ENCODE assay signal across 21 mouse cellular contexts in genomic region chr1:118397866-118398265, GRCm38 (mm10). TPM values are rescaled to one million over a fixed set of nuclear protein-coding genes. Genes with fewer than 3 reads are reported as not detected.
DNase-seq lines count a peak whose midpoint lies in the region; ATAC-seq and TF ChIP-seq lines count a peak whose summit lies in the region.
"Had no signal": no experiment of that assay in that cellular context is flagged by ENCODE, and none has a peak within 500 bp of the region (broad histone marks: within the 10 kb centered on the region; RNA-seq: fewer than 3 reads in every experiment).

No protein-coding gene starts in this region.

- no peak for TF ChIP-seq POLR2A in CH12.LX (IDR thresholded peaks at IDR 0.05; ENCODE audit: low read depth, low read length)

- no peaks in the 10 kb centered on the region; the same call in 1 of the 2 replicates for H3K36me3 ChIP-seq in lung, embryonic 15.5 days
- no peaks in the 10 kb centered on the region for H3K36me3 ChIP-seq in midbrain, embryonic 11.5 days (ENCODE audit: control insufficient read depth, insufficient read depth, low read length)
- peaks cover 27% of the 10 kb centered on the region for H3K36me3 ChIP-seq in midbrain, embryonic 13.5 days
- H3K36me3 ChIP-seq in CH12.LX (replicated peaks in 1 of 2; ENCODE audit: control insufficient read depth in 1 of 2, insufficient read depth in 1 of 2, low read length in 1 of 2): peaks cover 8 to 46% of the 10 kb centered on the region in 2 experiments

- H3K27ac ChIP-seq in lung, embryonic 15.5 days: peak overlapping the region; percentile 29; the same call in 1 of the 2 replicates
- no peak overlapping the region for H3K27ac ChIP-seq in midbrain, embryonic 11.5 days (ENCODE audit: low read depth, low read length)
- no peak overlapping the region for H3K27ac ChIP-seq in midbrain, embryonic 13.5 days
- H3K27ac ChIP-seq in CH12.LX (ENCODE audit: insufficient read depth, low read depth): peak overlapping the region; percentile 87
- H3K27ac ChIP-seq: embryonic facial prominence, embryonic 10.5 days; embryonic facial prominence, embryonic 12.5 days; forebrain, embryonic 13.5 days; forebrain, embryonic 15.5 days had no signal

- TF ChIP-seq EP300 in CH12.LX (IDR thresholded peaks at IDR 0.05; ENCODE audit: low read length): no peak

- H3K4me3 ChIP-seq in lung, embryonic 15.5 days: no peak overlapping the region
- H3K4me3 ChIP-seq in midbrain, embryonic 11.5 days (ENCODE audit: low read depth, low read length): no peak overlapping the region
- H3K4me3 ChIP-seq in midbrain, embryonic 13.5 days (replicated peaks): no peak overlapping the region
- no peak overlapping the region for H3K4me3 ChIP-seq in CH12.LX (replicated peaks in 1 of 3; ENCODE audit: low read depth in 2 of 3, low read length in 2 of 3, poor library complexity in 1 of 3)
- H3K4me3 ChIP-seq: embryonic facial prominence, embryonic 10.5 days; embryonic facial prominence, embryonic 12.5 days; forebrain, embryonic 13.5 days; forebrain, embryonic 15.5 days had no signal

- ATAC-seq in lung, embryonic 15.5 days (ENCODE audit: borderline replicate concordance, extremely low read depth, low FRiP score, low TSS enrichment): no peak
- no peak for ATAC-seq in midbrain, embryonic 11.5 days (ENCODE audit: low FRiP score)
- no peak for ATAC-seq in midbrain, embryonic 13.5 days
- ATAC-seq: activated CD4-positive, CD25-positive, alpha-beta regulatory T cell, adult 4 months; forebrain, embryonic 13.5 days; forebrain, embryonic 15.5 days; Patski had no signal

- no peaks in the 10 kb centered on the region for H3K27me3 ChIP-seq in lung, embryonic 15.5 days
- no peaks in the 10 kb centered on the region for H3K27me3 ChIP-seq in midbrain, embryonic 11.5 days (ENCODE audit: control insufficient read depth, insufficient read depth, low read length)
- H3K27me3 ChIP-seq in midbrain, embryonic 13.5 days: no peaks in the 10 kb centered on the region
- no peaks in the 10 kb centered on the region for H3K27me3 ChIP-seq in CH12.LX (replicated peaks)
- H3K27me3 ChIP-seq: embryonic facial prominence, embryonic 12.5 days; forebrain, embryonic 13.5 days; forebrain, embryonic 15.5 days; Patski had no signal

- H3K9me3 ChIP-seq in lung, embryonic 15.5 days: no peaks in the 10 kb centered on the region
- H3K9me3 ChIP-seq in midbrain, embryonic 11.5 days (ENCODE audit: control insufficient read depth, low read length): no peaks in the 10 kb centered on the region
- no peaks in the 10 kb centered on the region for H3K9me3 ChIP-seq in midbrain, embryonic 13.5 days
- no peaks in the 10 kb centered on the region for H3K9me3 ChIP-seq in CH12.LX (replicated peaks; ENCODE audit: low read length)
- H3K9me3 ChIP-seq: embryonic facial prominence, embryonic 10.5 days; embryonic facial prominence, embryonic 12.5 days; forebrain, embryonic 13.5 days; forebrain, embryonic 15.5 days; G1E had no signal

- no peak for TF ChIP-seq RAD21 in CH12.LX (IDR thresholded peaks at IDR 0.05; ENCODE audit: low read depth, low read length)

- H3K4me2 ChIP-seq in lung, embryonic 15.5 days: no peak overlapping the region
- H3K4me2 ChIP-seq in midbrain, embryonic 11.5 days: no peak overlapping the region
- no peak overlapping the region for H3K4me2 ChIP-seq in midbrain, embryonic 13.5 days (replicated peaks)
- peak overlapping the region; percentile 90; the same call in 1 of the 2 replicates for H3K4me2 ChIP-seq in CH12.LX (ENCODE audit: insufficient read depth, low read depth, poor library complexity, severe bottlenecking)
- H3K4me2 ChIP-seq: embryonic facial prominence, embryonic 12.5 days; forebrain, embryonic 13.5 days; forebrain, embryonic 15.5 days had no signal

- no peak overlapping the region for H3K9ac ChIP-seq in lung, embryonic 15.5 days
- H3K9ac ChIP-seq in midbrain, embryonic 11.5 days (ENCODE audit: low read length): no peak overlapping the region
- H3K9ac ChIP-seq in midbrain, embryonic 13.5 days (replicated peaks): no peak overlapping the region
- H3K9ac ChIP-seq in CH12.LX (ENCODE audit: insufficient read depth, low read depth): no peak overlapping the region
- H3K9ac ChIP-seq: embryonic facial prominence, embryonic 12.5 days; forebrain, embryonic 13.5 days; forebrain, embryonic 15.5 days had no signal

- H3K4me1 ChIP-seq in lung, embryonic 15.5 days: peaks cover 20% of the 10 kb centered on the region; the same call in 1 of the 2 replicates
- no peaks in the 10 kb centered on the region for H3K4me1 ChIP-seq in midbrain, embryonic 11.5 days (ENCODE audit: control insufficient read depth, insufficient read depth, low read length)
- peaks cover 14% of the 10 kb centered on the region; the same call in 1 of the 2 replicates for H3K4me1 ChIP-seq in midbrain, embryonic 13.5 days (replicated peaks)
- peaks cover 19 to 63% of the 10 kb centered on the region in 2 experiments for H3K4me1 ChIP-seq in CH12.LX (ENCODE audit: control insufficient read depth in 1 of 2, insufficient read depth in 2 of 2)

- dilution Hi-C loops in CH12.LX (cut with MboI; ENCODE audit: extremely low pct_ligation_motif_present, extremely low pct_unique_long_range_greater_than_20kb, low sequenced_read_pairs): no loop called here

- WGBS in lung, embryonic 15.5 days: 88% methylated on average over 9 of the region's 9 CpGs
- WGBS in midbrain, embryonic 11.5 days: 95% methylated on average over 9 of the region's 9 CpGs
- WGBS in midbrain, embryonic 13.5 days: 97% methylated on average over 9 of the region's 9 CpGs

- peaks cover 79% of the 10 kb centered on the region for H3K79me2 ChIP-seq in CH12.LX (replicated peaks; ENCODE audit: control insufficient read depth, extremely low read depth, insufficient read depth, poor library complexity, severe bottlenecking)

- in situ Hi-C loops in CH12.LX (cut with MboI; ENCODE audit: low pct_ligation_motif_present, low pct_unique_long_range_greater_than_20kb, low sequenced_read_pairs): no loop called here

- TF ChIP-seq CTCF in CH12.LX (conservative IDR thresholded peaks at IDR 0.05 in 1 of 2, IDR thresholded peaks at IDR 0.05 in 1 of 2; ENCODE audit: low read depth in 2 of 2, low read length in 2 of 2): no peak

- no peak for DNase-seq in lung, adult 18-20 months
- DNase-seq in midbrain, embryonic 11.5 days (ENCODE audit: low spot score, missing footprints): peak; percentile 69
- no peak for DNase-seq in CH12.LX (ENCODE audit: extremely low read depth)
- no peak for DNase-seq in testis, postnatal 10 days (ENCODE audit: low spot score)
- DNase-seq: adrenal gland, adult 8-10 months; adrenal gland, postnatal 14 days; adrenal gland, postnatal 36 days; cerebellum, adult 11-12 months; cerebellum, adult 2 months; cerebellum, adult 9-10 months; cerebellum, postnatal 10 days; cerebellum, postnatal 25 days had no signal

TF ChIP-seq in CH12.LX, 34 proteins besides CTCF, POLR2A, EP300 and RAD21:
- TF ChIP-seq JUN (IDR thresholded peaks at IDR 0.05; ENCODE audit: insufficient read depth, low read depth, low read length): no peak
- no peak for TF ChIP-seq MAX (IDR thresholded peaks at IDR 0.05; ENCODE audit: low read length)
- no peak for TF ChIP-seq GABPA (IDR thresholded peaks at IDR 0.05; ENCODE audit: insufficient replicate concordance, low read depth, low read length)
- no peak for TF ChIP-seq IRF4 (IDR thresholded peaks at IDR 0.05; ENCODE audit: low read depth, low read length)
- TF ChIP-seq MAZ (IDR thresholded peaks at IDR 0.05; ENCODE audit: low read depth, low read length): no peak
- TF ChIP-seq RCOR1 (conservative IDR thresholded peaks at IDR 0.05; ENCODE audit: low read depth, low read length): no peak
- TF ChIP-seq ZNF384 (IDR thresholded peaks at IDR 0.05; ENCODE audit: low read depth, low read length): no peak
- no peak for TF ChIP-seq PAX5 (IDR thresholded peaks at IDR 0.05; ENCODE audit: low read length)
- no peak for TF ChIP-seq ELF1 (IDR thresholded peaks at IDR 0.05; ENCODE audit: low read depth, low read length)
- TF ChIP-seq E2F4 (IDR thresholded peaks at IDR 0.05; ENCODE audit: insufficient replicate concordance, low read depth, low read length): no peak
- no peak for TF ChIP-seq BHLHE40 (IDR thresholded peaks at IDR 0.05; ENCODE audit: low read depth, low read length)
- no peak for TF ChIP-seq SIN3A (IDR thresholded peaks at IDR 0.05; ENCODE audit: low read length)
- no peak for TF ChIP-seq JUND (conservative IDR thresholded peaks at IDR 0.05; ENCODE audit: low read depth, low read length)
- no peak for TF ChIP-seq NRF1 (IDR thresholded peaks at IDR 0.05; ENCODE audit: low read depth, low read length)
- TF ChIP-seq MAFK (IDR thresholded peaks at IDR 0.05; ENCODE audit: insufficient replicate concordance, low read length): no peak
- TF ChIP-seq CHD2 (IDR thresholded peaks at IDR 0.05; ENCODE audit: low read length): no peak
- TF ChIP-seq HCFC1 (IDR thresholded peaks at IDR 0.05; ENCODE audit: low read depth, low read length): no peak

RNA-seq across cellular contexts. Expression of gene Clasp1, which starts 9.0 kb away (rescaled TPM):
- polyA plus RNA-seq in lung, embryonic 15.5 days (2015; fragmentation: Nextera tagmentation; extraction: Ambion mirVana): 40.1 and 44.1 TPM in 2 replicates
- 90.6 and 96.8 TPM in 2 replicates for polyA plus RNA-seq in midbrain, embryonic 11.5 days (2014; fragmentation: Nextera tagmentation; extraction: Ambion mirVana)
- polyA plus RNA-seq in midbrain, embryonic 13.5 days (2015; fragmentation: Nextera tagmentation; extraction: Ambion mirVana): 138 and 146 TPM in 2 replicates
- total RNA-seq in CH12.LX (2012; rRNA removed): 42.2 and 42.9 TPM in 2 replicates
- 31.8 and 32.0 TPM in 2 replicates for total RNA-seq in CH12.LX (2014; rRNA removed)
- polyA plus RNA-seq in CH12.LX (2012; ENCODE audit: insufficient read length, low read depth): 51.3 and 53.2 TPM in 2 replicates

Comparison
In these comparisons a context has a peak if more than half of its experiments do, and no peak if none do; other contexts are left out.
1. H3K27ac ChIP-seq: peak in lung, embryonic 15.5 days (single experiment) and CH12.LX (single experiment); none in midbrain, embryonic 11.5 days (single experiment) and midbrain, embryonic 13.5 days (single experiment).